Mouse (Mus musculus): Measurements from ENCODE around the gene Med16.

Med16 gene

DNA sequence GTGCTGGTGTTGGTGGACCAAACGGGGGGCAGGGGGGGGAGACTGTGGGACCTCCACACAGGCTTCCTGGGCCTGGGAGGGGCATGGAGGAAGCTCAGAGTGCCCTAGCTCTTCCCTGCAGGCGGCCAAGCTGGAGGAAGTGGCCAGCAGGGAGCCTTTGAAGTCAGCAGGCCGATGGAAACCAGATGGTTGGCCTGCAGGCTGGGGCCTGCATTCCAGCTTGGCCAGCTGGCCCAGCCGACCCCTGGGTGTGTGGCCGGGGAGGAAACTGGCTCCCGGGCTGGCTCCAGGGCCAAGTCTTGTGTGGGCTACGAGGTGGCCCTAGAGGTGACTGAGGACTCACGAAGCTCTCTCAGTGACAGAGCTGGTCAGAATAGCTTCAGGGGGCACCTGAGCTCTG lies 24.0 kb upstream of the Med16 start:
- DNase-seq, result no peak

DNA sequence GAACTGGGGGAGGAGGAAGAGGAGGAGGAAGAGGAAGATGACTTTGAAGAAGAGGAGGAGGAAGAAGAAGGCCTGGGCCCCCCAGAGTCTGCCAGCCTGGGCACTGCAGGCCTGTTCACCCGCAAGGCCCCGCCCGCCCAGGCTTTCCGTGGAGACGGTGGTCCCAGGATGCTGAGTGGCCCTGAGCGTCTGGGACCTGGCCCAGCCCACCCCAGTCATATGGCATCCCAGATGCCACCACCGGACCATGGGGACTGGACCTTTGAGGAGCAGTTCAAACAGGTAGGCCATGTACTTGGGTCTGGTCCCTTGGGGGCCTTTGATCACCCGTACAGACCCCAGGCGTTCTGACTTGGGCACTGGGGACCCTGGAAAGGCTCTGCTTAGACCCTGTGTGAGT lies 23.1 kb upstream of the Med16 start:
- no peak for DNase-seq

DNA sequence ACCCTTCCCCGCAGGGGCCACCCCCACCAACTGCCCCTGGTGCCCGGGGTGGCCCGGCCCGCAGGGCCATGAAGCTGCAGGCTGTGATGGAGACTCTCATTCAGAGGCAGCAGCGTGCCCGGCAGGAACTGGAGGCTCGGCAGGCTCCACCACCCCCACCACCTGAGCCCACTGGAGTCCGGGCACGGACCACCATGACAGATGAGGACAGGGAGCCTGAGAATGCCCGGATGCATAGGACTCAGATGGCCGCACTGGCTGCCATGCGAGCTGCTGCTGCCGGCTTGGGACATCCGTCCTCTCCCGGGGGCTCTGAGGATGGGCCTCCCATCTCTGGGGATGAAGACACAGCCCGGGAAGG lies 22.1 kb upstream of the Med16 start:
- no peak for DNase-seq

DNA sequence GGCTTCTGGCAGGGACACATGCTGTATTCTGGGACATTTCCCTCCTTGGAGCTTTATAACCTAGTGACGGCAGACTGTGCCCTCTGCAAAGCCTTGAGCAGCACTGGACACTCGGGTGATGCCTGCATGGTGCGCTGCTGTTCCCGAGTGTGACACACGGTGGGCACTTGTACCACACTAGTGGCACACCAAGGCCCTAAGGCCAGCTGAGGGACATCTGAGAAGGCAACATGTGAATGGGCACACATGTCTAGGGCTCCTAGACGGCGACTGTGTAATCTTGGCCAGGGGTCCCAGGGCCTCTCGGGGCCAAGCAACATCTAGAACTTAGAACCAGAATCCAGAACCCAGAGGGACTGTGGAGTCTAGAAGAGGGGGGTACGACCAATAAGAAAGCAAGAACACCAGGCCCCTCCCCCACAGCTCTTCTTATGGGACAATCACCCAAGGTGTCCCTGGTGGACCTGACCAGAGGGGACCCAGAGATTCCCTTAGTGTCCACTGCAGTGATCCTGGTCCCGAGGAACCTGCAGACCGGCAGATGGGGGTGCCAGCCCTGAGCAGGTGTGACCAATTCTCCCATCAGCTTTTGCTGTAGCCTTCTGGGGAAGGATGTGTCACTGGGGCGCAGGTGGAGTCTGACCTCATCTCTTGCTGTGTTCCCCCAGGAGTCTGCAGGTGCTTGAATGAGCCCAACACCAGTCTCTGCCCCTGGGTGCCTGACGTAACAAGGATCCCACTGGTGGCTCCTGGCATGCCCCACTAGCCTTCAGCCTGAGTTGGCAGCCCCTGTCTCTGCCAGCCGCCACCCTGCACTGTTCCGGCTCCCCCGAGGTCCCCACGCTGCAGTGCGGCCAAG lies 21.5 kb upstream of the Med16 start:
- DNase-seq, result no peak

DNA sequence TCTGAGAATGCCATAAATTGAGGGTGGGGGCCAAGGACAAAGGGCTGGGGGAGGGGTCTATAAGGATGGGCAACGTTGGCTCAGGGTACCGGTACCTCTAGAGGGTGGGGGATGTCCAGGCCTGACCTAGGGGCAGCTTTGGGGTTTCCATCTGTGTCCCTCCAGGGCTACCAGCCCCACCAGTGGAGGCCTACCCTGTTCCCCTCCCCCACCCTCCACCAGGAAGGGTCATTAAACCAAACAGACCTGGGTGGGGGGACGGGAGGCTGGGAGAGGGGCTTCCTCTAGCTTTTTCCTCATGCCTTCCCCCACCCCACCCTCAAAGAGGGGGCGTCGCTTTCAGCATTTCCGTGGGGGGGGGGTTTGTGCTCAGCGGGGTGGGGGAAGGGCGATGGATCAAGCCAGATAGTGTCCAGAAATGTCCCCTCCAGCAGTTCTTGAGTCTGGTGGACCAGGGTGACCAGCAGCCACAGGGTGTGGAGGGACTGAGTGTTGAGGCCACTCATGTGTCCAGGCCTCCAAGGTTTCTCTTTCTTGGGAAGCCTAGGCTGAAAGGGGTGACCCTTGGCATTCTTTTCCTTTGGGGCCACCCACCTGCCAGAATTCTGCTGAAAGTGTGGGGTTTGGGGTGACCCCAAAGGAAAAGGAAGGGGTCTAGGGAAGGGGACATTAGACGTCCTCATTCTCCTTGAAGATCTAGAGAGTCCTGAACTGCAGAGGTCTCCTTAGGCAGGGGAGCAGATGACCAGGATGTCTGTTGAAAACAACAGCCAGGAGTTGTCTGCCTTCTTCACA lies 20.4 kb upstream of the Med16 start:
- DNase-seq, result no peak

DNA sequence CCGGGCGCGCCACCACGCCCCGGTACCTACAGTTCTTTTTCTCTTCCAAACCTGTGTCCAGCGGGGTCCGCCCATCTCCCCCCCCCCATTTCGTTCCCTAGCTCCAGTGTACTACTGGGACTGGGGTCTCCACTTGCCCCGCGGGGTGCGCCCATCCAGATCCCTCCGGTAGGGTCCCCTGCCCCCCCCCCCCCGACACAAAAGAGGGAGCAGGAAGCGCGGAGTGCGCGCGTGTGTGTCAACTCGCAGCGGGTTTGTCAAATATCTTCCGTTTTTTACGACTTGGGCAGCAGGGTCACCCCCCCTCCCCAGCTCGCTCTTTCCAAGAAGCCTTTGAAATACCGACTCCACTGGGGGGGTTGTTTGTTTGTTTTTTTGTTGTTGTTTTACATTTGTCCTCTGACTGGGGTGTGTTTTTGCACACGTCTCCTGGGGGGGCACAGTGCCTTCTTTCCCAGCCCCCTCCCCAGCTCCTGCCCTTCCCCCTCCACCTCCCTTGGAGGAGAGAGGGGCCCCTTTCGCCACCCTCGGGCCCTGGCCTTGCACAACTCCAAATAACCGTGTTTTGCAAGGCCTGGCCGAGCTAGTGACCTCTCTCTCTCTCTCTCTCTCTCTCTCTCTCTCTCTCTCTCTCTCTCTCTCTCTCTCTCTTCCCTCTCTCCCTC lies 19.4 kb upstream of the Med16 start:
- no peak for DNase-seq

DNA sequence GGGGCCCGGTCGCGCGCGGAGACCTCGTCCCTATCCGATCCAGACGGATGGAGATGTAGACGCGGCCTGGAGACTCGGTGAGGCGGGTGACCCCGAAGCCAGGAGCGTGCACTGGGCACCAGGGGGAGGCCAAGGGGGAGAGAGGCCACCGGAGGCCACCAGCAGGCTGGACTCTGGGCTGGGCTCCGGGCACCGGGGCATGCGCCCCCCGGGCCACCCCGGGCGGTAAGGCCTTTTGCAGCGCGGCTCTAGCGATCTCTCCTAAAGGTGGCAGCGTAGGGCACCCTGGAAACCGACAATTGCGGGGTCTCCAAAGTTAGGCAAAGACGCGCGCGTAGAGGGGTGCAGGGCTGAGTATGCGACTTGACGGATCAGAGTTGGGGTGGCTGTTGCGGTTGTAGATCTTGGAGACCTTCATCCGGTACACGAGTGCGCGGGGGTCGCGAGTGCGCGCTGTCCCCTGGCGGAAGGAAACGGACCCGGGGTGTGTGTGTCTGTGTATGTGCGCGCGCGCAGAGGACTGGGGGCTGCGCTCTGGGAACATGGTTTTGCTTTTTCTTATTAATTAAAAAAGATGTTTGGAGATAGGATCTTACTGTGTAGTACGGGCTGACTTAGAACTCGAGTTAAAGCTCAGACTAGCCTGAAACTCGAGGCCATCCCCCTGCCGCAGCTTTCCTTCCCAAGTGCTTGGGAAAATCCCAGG lies 18.8 kb upstream of the Med16 start:
- peak; percentile 62 for DNase-seq

DNA sequence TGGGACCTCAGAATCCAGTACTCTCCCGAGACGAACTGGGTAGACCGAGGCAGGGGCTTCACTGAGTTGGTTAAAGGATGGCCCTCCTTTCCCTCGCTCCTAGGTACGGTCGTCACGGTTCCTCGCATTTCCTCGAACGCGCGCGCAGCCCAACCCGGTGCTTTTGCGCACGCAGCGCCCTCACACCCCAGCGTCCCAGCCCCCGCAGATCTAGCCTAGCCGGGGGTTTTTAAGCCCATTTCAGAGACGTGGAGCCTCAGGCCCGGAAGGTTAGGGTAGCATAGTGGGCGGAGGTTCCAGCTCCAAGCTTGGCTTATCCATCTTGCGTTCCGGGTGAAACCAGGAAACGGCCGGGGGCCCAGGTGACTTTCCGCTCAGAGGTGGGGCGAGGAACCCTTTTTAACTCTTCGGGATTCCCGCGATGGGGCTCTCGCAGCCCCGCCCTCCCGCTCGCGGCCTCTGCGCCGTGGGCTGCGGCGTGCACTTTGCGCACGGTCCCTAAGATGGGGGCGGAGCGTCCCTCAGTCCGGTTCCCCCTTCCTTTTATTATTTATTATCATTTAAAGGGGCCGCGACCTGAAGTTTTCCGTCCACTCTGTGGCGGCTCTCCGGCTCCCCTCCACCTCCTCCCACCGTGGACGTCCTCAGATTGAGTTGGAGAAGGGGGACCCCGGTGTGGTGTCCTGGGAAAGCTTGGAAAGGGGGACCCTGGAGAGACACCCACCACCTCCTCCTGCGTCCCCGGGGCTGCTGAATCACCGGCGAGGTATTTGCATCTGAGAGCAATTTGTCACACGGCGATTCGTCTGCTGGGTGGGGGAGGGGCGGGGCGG lies 18.0 kb upstream of the Med16 start, which contains the start of gene Arid3a:
Arid3a (plus strand) TSS at position 553 of the 833 bp plus-strand sequence.
- DNase-seq, result peak; percentile 88

DNA sequence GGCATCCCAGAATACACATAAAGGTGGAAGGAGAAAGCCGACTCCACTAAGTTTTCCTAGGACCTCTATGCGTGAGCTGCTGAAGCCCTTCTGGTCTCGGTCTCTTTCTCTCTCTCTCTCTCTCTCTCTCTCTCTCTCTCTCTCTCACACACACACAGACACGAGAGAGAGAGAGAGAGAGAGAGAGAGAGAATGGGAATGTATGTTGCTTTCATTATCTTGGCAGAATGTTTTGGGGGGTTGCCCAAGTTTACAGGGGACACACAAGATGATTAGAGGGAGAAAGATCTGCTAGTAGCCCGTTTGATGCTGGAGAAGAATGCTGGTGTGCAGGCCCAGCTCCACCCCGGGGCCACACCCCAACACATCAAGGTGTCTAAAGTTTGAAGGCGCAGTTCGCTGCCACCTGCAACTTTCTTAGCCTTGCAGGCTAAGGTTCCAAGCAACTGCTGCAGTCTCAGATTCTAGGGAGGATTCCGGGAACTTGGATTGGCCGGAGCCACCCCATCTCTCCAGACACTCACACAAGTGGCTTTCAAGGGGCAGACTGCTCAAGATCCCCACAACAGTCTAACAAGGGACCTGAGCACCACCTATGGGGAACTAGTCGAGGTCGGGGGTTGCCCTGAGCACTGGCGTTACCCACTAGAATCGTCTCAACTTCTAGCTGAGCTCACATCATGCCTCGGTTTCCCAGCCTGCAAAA lies 17.2 kb upstream of the Med16 start:
- DNase-seq, result no peak

DNA sequence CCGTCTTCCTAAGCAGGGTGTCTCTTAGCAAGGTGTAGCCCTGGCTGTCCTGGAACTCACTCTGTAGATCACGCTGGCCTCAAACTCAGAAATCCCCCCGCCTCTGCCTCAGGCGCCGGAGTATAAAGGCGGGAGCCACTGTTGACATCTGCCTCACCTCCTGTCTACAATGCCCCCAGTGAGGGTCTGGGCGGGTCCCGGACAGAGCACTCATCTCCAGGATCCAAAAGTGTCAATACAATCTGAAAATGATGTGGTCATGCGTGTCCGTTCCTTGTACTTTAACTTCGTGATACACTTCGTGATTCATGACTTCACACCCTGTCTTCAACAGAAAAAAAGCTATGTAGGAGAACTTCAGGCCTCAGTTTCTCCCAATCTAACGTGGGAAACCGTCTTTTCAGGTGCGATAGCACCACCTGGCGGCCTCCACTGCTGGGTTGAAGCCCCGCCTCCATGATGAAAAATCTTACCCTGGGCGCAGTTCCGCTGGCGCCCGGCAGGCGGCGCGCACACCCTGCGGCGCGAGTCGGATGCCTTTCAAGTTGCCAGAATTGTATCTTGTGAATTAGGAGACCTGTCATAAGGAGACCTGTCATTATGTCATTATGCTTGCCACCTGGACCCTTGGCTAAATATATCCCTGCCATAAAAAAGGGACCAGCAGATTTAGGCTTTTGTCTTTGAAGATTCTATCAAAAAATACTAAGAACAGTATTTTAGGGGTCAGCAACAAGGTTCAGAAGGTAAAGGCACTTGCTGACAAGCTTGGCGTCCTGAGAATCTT lies 16.5 kb upstream of the Med16 start:
- peak; percentile 91 for DNase-seq

DNA sequence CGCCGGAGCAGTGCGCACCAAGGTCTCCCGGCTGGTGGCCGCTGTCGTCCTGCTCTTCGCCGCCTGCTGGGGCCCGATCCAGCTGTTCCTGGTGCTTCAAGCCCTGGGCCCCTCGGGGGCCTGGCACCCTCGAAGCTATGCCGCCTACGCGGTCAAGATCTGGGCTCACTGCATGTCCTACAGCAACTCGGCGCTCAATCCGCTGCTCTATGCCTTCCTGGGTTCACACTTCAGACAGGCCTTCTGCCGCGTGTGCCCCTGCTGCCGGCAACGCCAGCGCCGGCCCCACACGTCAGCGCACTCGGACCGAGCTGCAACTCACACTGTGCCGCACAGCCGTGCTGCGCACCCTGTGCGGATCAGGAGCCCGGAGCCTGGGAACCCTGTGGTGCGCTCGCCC lies 12.8 kb upstream of the Med16 start:
- no peak for DNase-seq

DNA sequence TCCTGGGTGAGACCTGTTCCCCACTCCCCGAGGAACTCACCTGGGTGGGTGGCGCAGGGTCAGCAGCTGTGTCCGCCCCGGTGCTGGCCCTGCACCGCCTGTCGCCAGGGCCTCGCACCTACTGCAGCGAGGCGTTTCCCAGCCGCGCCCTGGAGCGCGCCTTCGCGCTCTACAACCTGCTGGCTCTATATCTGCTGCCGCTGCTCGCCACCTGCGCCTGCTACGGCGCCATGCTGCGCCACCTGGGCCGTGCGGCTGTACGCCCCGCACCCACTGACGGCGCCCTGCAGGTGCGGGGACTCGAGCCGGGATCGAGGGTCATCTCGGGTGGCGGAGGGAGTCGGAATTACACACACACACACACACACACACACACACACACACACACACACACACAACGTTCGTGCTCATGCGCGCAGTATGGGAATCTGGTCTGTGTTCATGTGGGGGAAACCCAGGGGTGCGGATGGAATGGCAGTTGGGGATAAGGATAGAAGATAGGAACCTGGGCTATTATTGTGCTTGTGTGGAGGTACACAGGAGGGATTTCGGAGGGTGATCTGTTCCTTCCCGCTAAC lies 12.3 kb upstream of the Med16 start, which contains the start of gene R3hdm4:
R3hdm4 (minus strand) TSS at position 251 of the 578 bp plus-strand sequence.
- DNase-seq, result no peak

DNA sequence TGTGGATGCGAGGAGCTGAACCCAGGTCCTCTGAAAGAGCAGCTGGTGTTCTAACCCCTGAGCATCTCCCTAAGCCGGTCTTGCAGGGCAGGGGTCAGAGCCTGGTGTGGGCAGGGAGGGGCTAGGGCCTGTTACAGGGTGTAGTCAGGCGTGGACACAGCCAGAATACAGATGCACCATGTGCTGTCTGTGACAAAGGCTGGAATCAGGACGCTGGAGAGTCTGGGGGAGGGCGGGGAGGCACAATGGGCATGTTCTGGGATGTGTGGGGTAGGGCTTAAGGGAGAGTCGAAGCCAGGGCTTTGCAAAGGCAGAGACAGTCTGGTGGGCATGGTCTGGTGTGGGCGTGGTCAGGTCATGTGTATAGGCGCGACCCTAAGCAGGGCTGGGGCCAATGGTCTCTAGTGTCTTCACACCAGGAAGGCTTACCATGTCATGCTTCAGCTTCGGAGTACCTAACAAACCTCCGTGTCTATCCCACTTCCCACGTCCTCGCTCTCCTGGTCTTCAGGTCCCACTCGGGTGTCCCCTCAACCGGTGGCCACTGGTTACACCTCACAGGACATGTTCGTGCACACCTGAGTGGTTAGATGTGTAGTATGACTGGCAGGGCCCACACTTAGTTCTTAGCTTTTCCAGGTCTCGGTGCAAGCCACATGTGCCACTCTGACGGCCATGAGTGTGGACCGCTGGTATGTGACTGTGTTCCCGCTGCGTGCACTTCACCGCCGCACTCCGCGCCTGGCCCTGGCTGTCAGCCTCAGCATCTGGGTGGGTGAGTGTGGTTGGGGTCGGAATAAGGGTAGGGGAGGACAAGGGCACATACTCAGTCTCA lies 11.6 kb upstream of the Med16 start:
- no peak for DNase-seq

DNA sequence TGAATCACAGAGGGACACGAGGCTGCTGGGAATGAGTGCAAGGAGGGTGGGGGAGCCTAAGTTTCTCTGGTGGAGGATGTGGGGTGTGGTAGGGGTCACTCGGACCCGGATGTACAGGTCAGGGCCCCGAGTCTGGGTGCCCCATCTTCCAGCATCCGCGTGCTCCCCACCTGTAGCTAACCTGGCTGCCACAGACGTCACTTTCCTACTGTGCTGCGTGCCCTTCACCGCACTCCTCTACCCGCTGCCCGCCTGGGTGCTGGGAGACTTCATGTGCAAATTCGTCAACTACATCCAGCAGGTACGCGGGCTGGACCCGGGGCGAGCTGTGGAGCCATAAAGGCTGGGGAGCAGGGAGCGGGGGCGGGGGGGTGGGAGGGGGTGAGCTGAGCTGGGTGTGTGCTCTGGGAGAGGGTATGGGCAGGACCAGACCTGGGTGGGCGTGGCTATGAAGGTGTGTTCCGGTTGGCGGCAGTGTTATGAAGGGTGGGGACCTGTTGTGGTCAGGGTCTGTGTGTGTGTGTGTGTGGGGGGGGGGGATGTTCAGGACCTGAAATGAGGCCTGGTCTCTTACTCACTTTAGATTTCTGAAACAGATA lies 10.6 kb upstream of the Med16 start:
- no peak for DNase-seq

DNA sequence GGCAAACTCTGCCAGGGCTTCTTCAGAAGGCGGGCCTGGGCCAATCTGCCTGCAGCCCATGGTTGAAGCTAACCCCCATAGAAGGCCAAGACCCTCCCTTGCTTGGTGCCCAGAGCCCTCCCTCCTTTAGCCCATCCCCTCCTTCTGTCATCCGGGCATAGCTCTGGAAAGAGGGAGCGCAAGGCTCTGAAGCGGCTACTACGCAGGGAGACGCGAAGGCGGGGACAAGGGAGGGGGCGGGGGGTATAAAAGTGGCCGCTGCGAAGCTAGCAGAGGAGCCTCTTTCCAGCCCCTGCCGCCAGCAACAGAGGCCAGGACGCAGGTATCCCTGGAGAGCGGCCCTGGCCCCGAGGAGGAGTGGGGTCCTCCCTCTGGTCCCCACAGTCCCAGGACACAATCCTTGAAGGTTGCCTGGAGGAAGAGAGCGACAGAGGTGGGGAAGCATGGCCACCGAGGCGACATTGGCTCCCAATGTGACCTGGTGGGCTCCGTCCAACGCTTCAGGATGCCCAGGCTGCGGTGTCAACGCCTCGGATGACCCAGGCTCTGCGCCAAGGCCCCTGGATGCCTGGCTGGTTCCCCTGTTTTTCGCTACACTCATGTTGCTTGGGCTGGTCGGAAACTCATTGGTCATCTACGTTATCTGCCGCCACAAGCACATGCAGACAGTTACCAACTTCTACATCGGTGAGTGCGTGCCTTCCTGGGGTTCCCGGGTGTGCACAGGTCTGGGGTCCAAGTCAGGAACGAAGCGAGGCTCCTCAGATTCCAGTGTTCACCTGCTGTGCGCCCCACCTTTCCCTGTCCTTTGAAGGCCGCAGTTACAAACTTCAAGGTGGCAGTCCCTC lies 9.7 kb upstream of the Med16 start:
- DNase-seq, result no peak

DNA sequence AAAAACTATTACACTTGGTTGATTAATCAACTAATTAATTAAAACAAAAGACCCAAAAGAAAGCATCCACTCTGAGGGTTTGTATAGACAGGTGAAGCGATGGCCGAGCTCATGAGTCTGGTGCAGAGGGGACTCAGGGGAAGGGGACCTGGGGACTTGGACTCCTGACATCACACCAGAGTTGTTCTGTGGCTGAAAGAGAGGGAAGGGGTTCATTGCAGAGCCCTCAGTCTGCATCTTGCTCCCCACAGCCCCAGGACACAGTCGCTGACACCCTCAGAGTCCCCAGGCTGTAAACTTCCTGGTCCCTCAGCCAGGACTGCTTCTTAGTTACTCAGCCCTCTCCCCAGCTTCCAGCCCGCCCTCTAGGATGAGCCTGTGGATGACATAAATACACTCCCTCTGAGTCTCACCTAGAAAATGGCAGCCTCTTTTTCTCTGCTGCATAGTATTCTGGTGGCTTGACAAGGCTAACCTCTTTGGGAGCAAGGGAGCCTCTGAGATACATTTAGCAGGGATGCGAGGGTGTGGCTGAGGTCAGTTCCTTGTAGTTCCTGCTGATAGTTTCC lies 8.9 kb upstream of the Med16 start:
- DNase-seq, result no peak

DNA sequence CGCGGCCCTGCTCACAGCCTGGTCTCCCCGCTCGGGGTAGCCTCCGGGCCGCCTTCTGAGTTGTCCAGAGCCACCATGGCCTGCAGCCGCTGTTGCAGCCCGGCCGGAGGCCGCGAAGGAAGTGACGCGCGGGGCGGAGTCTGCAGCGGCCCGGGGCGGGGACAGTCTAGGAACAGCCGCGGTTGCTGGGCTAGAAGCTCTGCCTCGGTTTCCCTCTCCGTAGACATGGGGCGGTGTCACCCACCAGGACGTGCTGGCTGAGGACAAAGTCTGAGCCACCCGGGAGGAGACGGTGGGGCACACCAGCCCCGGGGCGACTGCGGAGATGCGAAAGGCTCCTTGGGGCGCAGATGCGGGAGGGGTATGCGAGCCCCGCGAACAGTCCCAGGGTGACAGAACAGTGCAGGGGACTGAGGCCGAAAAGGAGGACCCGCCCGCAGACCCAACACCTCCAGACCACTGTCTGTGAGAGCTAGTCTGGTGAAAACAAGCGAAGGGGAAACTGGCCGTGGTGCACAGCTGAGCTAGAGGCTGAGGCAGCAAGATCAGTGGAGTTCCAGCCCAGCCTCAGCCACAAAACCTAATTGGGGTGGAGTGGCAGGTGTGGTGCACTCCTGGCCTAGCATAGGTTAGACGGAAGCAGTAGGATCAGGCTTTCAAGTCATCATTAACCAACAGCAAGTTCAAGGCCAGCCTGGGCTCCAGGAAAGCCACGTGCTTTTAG lies 8.2 kb upstream of the Med16 start, which contains the start of gene Kiss1r:
Kiss1r (plus strand) TSS at position 164 of the 724 bp plus-strand sequence.
- DNase-seq, result peak; percentile 88
